Mouse (Mus musculus) hindbrain, embryonic 15.5 days (tissue): ENCODE data around the gene Tmem63a. TPM values are rescaled to one million over a fixed set of nuclear protein-coding genes. Genes with fewer than 3 reads are reported as not detected.

Experiments
- ATAC-seq: fragments of 200-750 bp; cut with Nextera tagmentation; 2 replicates; pipeline ENCODE4 v1.8.0; 2017; ENCODE audit warnings: low read depth, moderate number of reproducible peaks, moderate TSS enrichment; ENCODE audit not compliant: low FRiP score
- H3K27ac ChIP-seq: fragments of 300-500 bp; sonication (generic); replicated peaks from 2 replicates; pipeline ENCODE4 v1.5.1; 2015; ENCODE audit warnings: mild to moderate bottlenecking, inconsistent platforms
- H3K27me3 ChIP-seq: fragments of 300-500 bp; sonication (generic); 2 replicates; pipeline ENCODE4 v1.6.1; 2015; ENCODE audit warnings: control low read depth, inconsistent platforms
- H3K36me3 ChIP-seq: fragments of 300-500 bp; sonication (generic); 2 replicates; pipeline ENCODE4 v1.6.1; 2015; ENCODE audit warnings: control low read depth, inconsistent platforms
- H3K4me1 ChIP-seq: fragments of 300-500 bp; sonication (generic); replicated peaks from 2 replicates; pipeline ENCODE4 v1.6.1; 2015; ENCODE audit warnings: control low read depth, inconsistent platforms
- H3K4me2 ChIP-seq: fragments of 300-500 bp; sonication (generic); 2 replicates; pipeline ENCODE4 v1.6.1; 2015; ENCODE audit warnings: moderate library complexity, mild to moderate bottlenecking, inconsistent platforms
- H3K4me3 ChIP-seq: fragments of 300-500 bp; sonication (generic); 2 replicates; pipeline ENCODE4 v1.5.1; 2015; ENCODE audit warnings: mild to moderate bottlenecking, inconsistent platforms
- H3K9ac ChIP-seq: fragments of 300-500 bp; sonication (generic); 2 replicates; pipeline ENCODE4 v1.6.1; 2015; ENCODE audit warnings: inconsistent platforms
- H3K9me3 ChIP-seq: fragments of 300-500 bp; sonication (generic); 2 replicates; pipeline ENCODE4 v1.6.1; 2016; ENCODE audit warnings: control low read depth, inconsistent platforms
- WGBS: fragments of 180-500 bp; shearing (Covaris S2); methylation state at CpG from one replicate; pipeline ENCODE4 v1.1.7; 2015; 5-methylcytosine and 5-hydroxymethylcytosine counted together
- polyA plus RNA-seq: library from polyadenylated mRNA; unstranded; fragments of >200 nt; fragmentation: Nextera tagmentation; extraction: Ambion mirVana; gene quantifications from 2 replicates; pipeline ENCODE4 v1.2.1, GENCODE M21; 2015

Gene Tmem63a
- polyA plus RNA-seq, 1 experiment from 2014 or later, result 2.4 TPM

- H3K36me3 ChIP-seq, result no peaks in the 10 kb centered on the region
- no peak overlapping the region for H3K4me2 ChIP-seq
- no peaks in the 10 kb centered on the region for H3K27me3 ChIP-seq
- H3K4me3 ChIP-seq, result no peak overlapping the region
- WGBS, result 94% methylated on average over 3 of the region's 3 CpGs
- no peaks in the 10 kb centered on the region for H3K4me1 ChIP-seq
- no peak overlapping the region for H3K27ac ChIP-seq
- no peak for ATAC-seq
- H3K9ac ChIP-seq, result no peak overlapping the region
- H3K9me3 ChIP-seq, result no peaks in the 10 kb centered on the region
Measured at GRCm38 (mm10) chr1:181001621-181002020, 59.5 kb downstream of the Tmem63a start.

- WGBS, result 85% methylated on average over 2 of the region's 2 CpGs
Measured at GRCm38 (mm10) chr1:181003790-181004189, 61.6 kb downstream of the Tmem63a start.

GRCm38 (mm10) chr1:181005331-181005730 is 63.2 kb downstream of the Tmem63a start:
- WGBS, result 88% methylated on average over 8 of the region's 8 CpGs

More at GRCm38 (mm10) chr1:181003790-181004189, 61.6 kb downstream of the Tmem63a start:
- no peaks in the 10 kb centered on the region for H3K27me3 ChIP-seq
- no peaks in the 10 kb centered on the region for H3K9me3 ChIP-seq
- H3K4me2 ChIP-seq, result no peak overlapping the region
- no peaks in the 10 kb centered on the region for H3K4me1 ChIP-seq
- no peaks in the 10 kb centered on the region for H3K36me3 ChIP-seq
- ATAC-seq, result no peak
- H3K4me3 ChIP-seq, result no peak overlapping the region
- H3K27ac ChIP-seq, result no peak overlapping the region
- no peak overlapping the region for H3K9ac ChIP-seq

GRCm38 (mm10) chr1:181007831-181008230 is 65.7 kb downstream of the Tmem63a start:
- Histone ChIP-seq H3K9me3 (no peaks in the 10 kb centered on the region), H3K4me1 (no peaks in the 10 kb centered on the region), H3K27ac (no peak overlapping the region), H3K36me3 (no peaks in the 10 kb centered on the region), H3K4me3 (no peak overlapping the region), H3K9ac (no peak overlapping the region), H3K4me2 (no peak overlapping the region), H3K27me3 (no peaks in the 10 kb centered on the region)
- WGBS, result 86% methylated on average over 6 of the region's 6 CpGs
- ATAC-seq, result no peak

More at GRCm38 (mm10) chr1:181005331-181005730, 63.2 kb downstream of the Tmem63a start:
- no peaks in the 10 kb centered on the region for H3K4me1 ChIP-seq
- no peaks in the 10 kb centered on the region for H3K36me3 ChIP-seq
- H3K9ac ChIP-seq, result no peak overlapping the region
- ATAC-seq, result no peak
- no peaks in the 10 kb centered on the region for H3K27me3 ChIP-seq
- no peak overlapping the region for H3K4me3 ChIP-seq
- H3K4me2 ChIP-seq, result no peak overlapping the region
- no peak overlapping the region for H3K27ac ChIP-seq
- H3K9me3 ChIP-seq, result no peaks in the 10 kb centered on the region

- Histone ChIP-seq H3K4me1 (no peaks in the 10 kb centered on the region), H3K27ac (no peak overlapping the region), H3K36me3 (no peaks in the 10 kb centered on the region), H3K4me3 (no peak overlapping the region), H3K27me3 (no peaks in the 10 kb centered on the region), H3K9ac (no peak overlapping the region), H3K4me2 (no peak overlapping the region), H3K9me3 (no peaks in the 10 kb centered on the region)
- 95% methylated on average over 2 of the region's 2 CpGs for WGBS
- no peak for ATAC-seq
Measured at GRCm38 (mm10) chr1:181008266-181008665, 66.1 kb downstream of the Tmem63a start.

GRCm38 (mm10) chr1:181009011-181009590 is 67.0 kb downstream of the Tmem63a start:
- 93% methylated on average over 4 of the region's 4 CpGs for WGBS
- Histone ChIP-seq H3K27me3 (no peaks in the 10 kb centered on the region), H3K4me2 (no peak overlapping the region), H3K4me1 (no peaks in the 10 kb centered on the region), H3K9ac (no peak overlapping the region), H3K27ac (no peak overlapping the region), H3K36me3 (no peaks in the 10 kb centered on the region), H3K9me3 (no peaks in the 10 kb centered on the region), H3K4me3 (no peak overlapping the region)
- ATAC-seq, result no peak

- no peaks in the 10 kb centered on the region for H3K36me3 ChIP-seq
- 64% methylated on average over 3 of the region's 3 CpGs for WGBS
- H3K4me3 ChIP-seq, result no peak overlapping the region
- H3K27ac ChIP-seq, result no peak overlapping the region
- H3K9ac ChIP-seq, result no peak overlapping the region
- no peaks in the 10 kb centered on the region for H3K9me3 ChIP-seq
- H3K4me1 ChIP-seq, result no peaks in the 10 kb centered on the region
- H3K27me3 ChIP-seq, result no peaks in the 10 kb centered on the region
- H3K4me2 ChIP-seq, result no peak overlapping the region
- ATAC-seq, result no peak
Measured at GRCm38 (mm10) chr1:181009754-181010153, 67.6 kb downstream of the Tmem63a start.

GRCm38 (mm10) chr1:181010171-181010932 is 68.2 kb downstream of the Tmem63a start:
- Histone ChIP-seq H3K4me3 (no peak overlapping the region), H3K27me3 (no peaks in the 10 kb centered on the region), H3K9me3 (no peaks in the 10 kb centered on the region), H3K9ac (no peak overlapping the region), H3K4me2 (no peak overlapping the region), H3K4me1 (peaks cover 4% of the 10 kb centered on the region; the same call in 1 of the 2 replicates), H3K36me3 (no peaks in the 10 kb centered on the region), H3K27ac (no peak overlapping the region)
- ATAC-seq, result no peak
- WGBS, result 73% methylated on average over 4 of the region's 4 CpGs

- no peak overlapping the region for H3K4me3 ChIP-seq
- H3K27ac ChIP-seq, result no peak overlapping the region
- H3K27me3 ChIP-seq, result no peaks in the 10 kb centered on the region
- no peak overlapping the region for H3K4me2 ChIP-seq
- H3K36me3 ChIP-seq, result no peaks in the 10 kb centered on the region
- 56% methylated on average over 5 of the region's 5 CpGs for WGBS
- no peaks in the 10 kb centered on the region for H3K9me3 ChIP-seq
- ATAC-seq, result no peak
- H3K9ac ChIP-seq, result no peak overlapping the region
- peaks cover 15% of the 10 kb centered on the region for H3K4me1 ChIP-seq
Measured at GRCm38 (mm10) chr1:181011601-181012000, 69.5 kb downstream of the Tmem63a start.

GRCm38 (mm10) chr1:181012416-181012815 is 70.3 kb downstream of the Tmem63a start:
- Histone ChIP-seq H3K27ac (no peak overlapping the region), H3K4me3 (no peak overlapping the region), H3K27me3 (no peaks in the 10 kb centered on the region), H3K4me1 (peaks cover 17% of the 10 kb centered on the region), H3K9ac (no peak overlapping the region), H3K4me2 (no peak overlapping the region), H3K36me3 (no peaks in the 10 kb centered on the region), H3K9me3 (no peaks in the 10 kb centered on the region)
- no peak for ATAC-seq
- 93% methylated on average over 3 of the region's 3 CpGs for WGBS

- no peaks in the 10 kb centered on the region for H3K9me3 ChIP-seq
- H3K27ac ChIP-seq, result no peak overlapping the region
- H3K36me3 ChIP-seq, result no peaks in the 10 kb centered on the region
- H3K27me3 ChIP-seq, result 0 out of 2 replicates have a peak, but pooled peaks cover 7% of the 10 kb centered on the region
- no peak overlapping the region for H3K4me2 ChIP-seq
- 79% methylated on average over 6 of the region's 6 CpGs for WGBS
- no peak overlapping the region for H3K9ac ChIP-seq
- H3K4me3 ChIP-seq, result no peak overlapping the region
- H3K4me1 ChIP-seq, result peaks cover 22% of the 10 kb centered on the region
- no peak for ATAC-seq
Measured at GRCm38 (mm10) chr1:181013446-181013845, 71.3 kb downstream of the Tmem63a start.

- H3K27me3 ChIP-seq, result 0 out of 2 replicates have a peak, but pooled peaks cover 7% of the 10 kb centered on the region
- no peak for ATAC-seq
- H3K9me3 ChIP-seq, result no peaks in the 10 kb centered on the region
- no peak overlapping the region for H3K9ac ChIP-seq
- H3K4me3 ChIP-seq, result no peak overlapping the region
- no peak overlapping the region for H3K4me2 ChIP-seq
- no peaks in the 10 kb centered on the region for H3K36me3 ChIP-seq
- 65% methylated on average over 6 of the region's 6 CpGs for WGBS
- H3K27ac ChIP-seq, result no peak overlapping the region
- H3K4me1 ChIP-seq, result peaks cover 22% of the 10 kb centered on the region
Measured at GRCm38 (mm10) chr1:181014731-181015500, 72.8 kb downstream of the Tmem63a start.
